Comparison of ENCODE assay signal across 9 mouse cellular contexts in genomic region chr13:111869771-111870437, GRCm38 (mm10).
DNase-seq lines count a peak whose midpoint lies in the region; ATAC-seq lines count a peak whose summit lies in the region.
"Had no signal": no experiment of that assay in that cellular context is flagged by ENCODE, and none has a peak within 500 bp of the region (broad histone marks: within the 10 kb centered on the region; RNA-seq: fewer than 3 reads in every experiment).

No protein-coding gene starts in this region.

- H3K4me3 ChIP-seq in forebrain, embryonic 12.5 days (replicated peaks): no peak overlapping the region
- no peak overlapping the region for H3K4me3 ChIP-seq in limb, embryonic 10.5 days

- no peaks in the 10 kb centered on the region for H3K9me3 ChIP-seq in forebrain, embryonic 12.5 days
- 0 out of 2 replicates have a peak, but pooled peaks cover 2% of the 10 kb centered on the region for H3K9me3 ChIP-seq in limb, embryonic 10.5 days (replicated peaks)

- intact Hi-C loops in left cerebral cortex, postnatal 10 days (cut with DNase I): no loop called here

- ATAC-seq in forebrain, embryonic 12.5 days (ENCODE audit: low FRiP score): no peak; the same call in 1 of the 2 replicates
- no peak for ATAC-seq in erythroid progenitor cell, adult 5-6 weeks (replicated peaks; ENCODE audit: low FRiP score, poor library complexity, severe bottlenecking)
- ATAC-seq: Patski had no signal

- H3K27me3 ChIP-seq in forebrain, embryonic 12.5 days: peaks cover 3% of the 10 kb centered on the region; the same call in 1 of the 2 replicates
- H3K27me3 ChIP-seq in limb, embryonic 10.5 days (ENCODE audit: low read depth, poor library complexity, severe bottlenecking): peaks cover 8% of the 10 kb centered on the region; the same call in 1 of the 2 replicates
- H3K27me3 ChIP-seq: Patski had no signal

- peak overlapping the region; percentile 53; the same call in 1 of the 2 replicates for H3K27ac ChIP-seq in forebrain, embryonic 12.5 days
- H3K27ac ChIP-seq in limb, embryonic 10.5 days: no peak overlapping the region

- H3K9ac ChIP-seq in forebrain, embryonic 12.5 days: no peak overlapping the region

- peak; percentile 28 for DNase-seq in left cerebral cortex, adult 11 months (ENCODE audit: low spot score)
- DNase-seq in left cerebral cortex, postnatal 10 days (ENCODE audit: extremely low spot score in 1 of 2, low spot score in 2 of 2): no peak
- peak; percentile 34 for DNase-seq in limb, embryonic 10.5 days (ENCODE audit: low spot score)
- peak; percentile 35 to 44 for DNase-seq in right cerebral cortex, postnatal 10 days (ENCODE audit: low spot score in 2 of 2)
- no peak for DNase-seq in gastrocnemius, postnatal 4 days (ENCODE audit: low spot score in 2 of 2)
- no peak for DNase-seq in ovary, postnatal 36 days (ENCODE audit: low spot score)

- no peaks in the 10 kb centered on the region for H3K36me3 ChIP-seq in forebrain, embryonic 12.5 days (replicated peaks)
- H3K36me3 ChIP-seq in limb, embryonic 10.5 days: no peaks in the 10 kb centered on the region

- 35% methylated on average over 17 of the region's 17 CpGs for WGBS in forebrain, embryonic 12.5 days
- 52% methylated on average over 17 of the region's 17 CpGs for whole genome bisulfite sequencing in limb, embryonic 10.5 days

- no peak overlapping the region for H3K4me2 ChIP-seq in forebrain, embryonic 12.5 days

- H3K4me1 ChIP-seq in forebrain, embryonic 12.5 days: peaks cover 20% of the 10 kb centered on the region
- peaks cover 34% of the 10 kb centered on the region for H3K4me1 ChIP-seq in limb, embryonic 10.5 days

Comparison
In these comparisons a context has a peak if more than half of its experiments do, and no peak if none do; other contexts are left out.
1. DNase-seq: peak in left cerebral cortex, adult 11 months (single experiment), limb, embryonic 10.5 days (single experiment) and right cerebral cortex, postnatal 10 days (2 of 2); none in left cerebral cortex, postnatal 10 days (0 of 2), gastrocnemius, postnatal 4 days (0 of 2) and ovary, postnatal 36 days (single experiment).